Mouse (Mus musculus): ENCODE measurements at regions not wholly inside any gene's neighbourhood (a gene's known extent, or its start where the extent isn't known, plus 50 kb on each side); places are given as distances from the start of the nearest gene placed in this dataset.

DNA sequence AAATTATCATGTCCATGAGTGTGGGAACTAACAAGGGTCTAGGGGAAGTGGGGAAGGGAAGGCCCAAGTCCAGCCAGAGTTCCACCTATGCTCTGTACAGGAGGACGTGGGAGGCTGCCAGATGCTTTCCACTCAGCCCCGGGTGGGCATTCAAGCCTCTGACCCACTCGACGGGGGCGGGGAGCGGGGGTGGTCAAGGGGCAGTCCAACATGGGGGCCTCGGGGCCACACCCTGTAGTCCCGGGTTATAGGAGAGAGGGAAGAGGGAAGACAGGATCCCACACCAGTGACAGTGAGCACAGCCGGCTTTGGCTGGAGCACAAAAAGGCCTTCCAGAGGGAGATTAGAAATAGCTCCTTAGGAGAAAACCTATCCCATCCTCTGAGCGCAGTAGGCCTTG is 283.1 kb upstream of the Ddi1 start:
- no peak for DNase-seq (ENCODE audit: low spot score in 2 of 2)

DNA sequence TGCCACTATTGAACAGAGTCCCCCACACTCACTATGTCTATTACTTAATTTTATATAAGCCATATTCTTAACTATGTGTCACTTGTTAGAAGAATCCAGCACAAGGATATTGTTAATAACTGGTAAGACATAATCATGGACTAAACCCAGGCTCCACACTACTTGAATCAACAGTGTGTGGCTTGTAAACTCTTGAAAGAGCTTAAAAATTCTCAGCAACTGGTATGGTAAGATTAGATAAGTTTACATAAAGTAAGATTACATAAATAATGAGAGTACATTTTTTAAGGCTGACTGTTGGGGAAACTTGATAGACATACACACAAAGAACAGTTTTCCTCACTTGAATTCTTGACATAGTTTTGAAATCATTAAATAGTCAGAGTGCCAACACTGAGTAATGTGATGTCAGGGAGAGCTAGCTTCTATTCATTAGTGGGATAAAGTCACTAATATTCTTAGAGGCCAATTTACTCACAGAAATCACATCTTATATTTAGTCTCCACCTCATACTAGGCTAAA is 270.6 kb upstream of the Ddi1 start:
- DNase-seq (ENCODE audit: low spot score in 2 of 2), result no peak

DNA sequence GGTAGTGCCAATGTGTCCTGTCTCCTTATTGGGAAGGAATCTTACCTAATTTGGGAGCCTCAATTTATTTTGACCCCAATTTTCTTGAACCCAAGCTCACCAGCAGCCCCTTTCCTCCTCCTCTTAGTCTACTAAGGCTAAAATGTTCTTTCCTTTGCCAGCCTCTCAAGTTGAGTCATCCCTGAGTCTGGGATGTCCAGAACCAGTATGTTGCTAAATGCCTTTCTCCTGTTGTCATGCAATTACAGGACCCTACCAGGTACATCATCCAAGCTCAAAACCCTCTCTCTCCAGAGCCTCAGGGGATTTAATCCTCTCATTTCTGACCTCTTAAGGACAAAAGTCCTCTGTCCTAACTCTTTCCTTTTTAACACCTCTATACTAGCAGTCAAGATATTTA is 259.2 kb upstream of the Ddi1 start:
- DNase-seq (ENCODE audit: low spot score in 2 of 2), result no peak

DNA sequence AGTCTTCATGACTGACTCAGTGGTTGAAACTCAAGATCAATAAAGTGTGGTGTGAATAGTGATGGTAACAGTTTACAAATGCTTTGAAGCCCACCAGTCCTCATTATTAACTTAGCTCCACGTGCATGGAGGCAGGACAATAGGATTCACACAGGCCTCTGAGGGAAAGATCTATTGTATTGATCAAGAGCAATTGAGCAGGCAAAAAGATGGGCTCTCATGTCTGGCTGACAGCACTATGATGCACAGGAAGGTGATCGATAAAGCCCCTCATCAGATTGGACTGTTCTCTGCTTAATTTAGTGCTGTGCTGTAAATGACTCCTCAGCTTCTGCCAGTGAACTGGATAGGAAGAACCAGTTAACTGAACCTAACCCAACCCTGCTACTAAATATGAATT is 247.5 kb upstream of the Ddi1 start:
- DNase-seq (ENCODE audit: low spot score in 2 of 2), result no peak

DNA sequence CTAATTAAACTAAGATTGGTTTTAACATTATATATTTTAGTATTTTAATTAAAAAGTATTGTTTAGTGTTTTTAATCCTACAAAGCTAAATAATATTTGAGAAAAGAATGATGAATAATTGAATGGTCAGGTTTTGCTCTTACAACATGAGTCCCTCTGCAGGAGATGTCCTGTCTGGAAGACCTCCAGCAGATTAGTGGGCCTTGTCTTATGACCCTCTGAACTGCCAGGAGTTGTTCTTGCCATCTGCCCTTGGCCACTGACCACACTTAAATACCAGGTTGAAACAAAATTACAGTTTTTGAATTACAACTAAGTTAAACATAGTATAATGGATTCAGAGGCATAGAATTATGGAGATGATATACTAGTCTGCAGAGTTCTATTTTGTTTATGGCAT is 228.1 kb upstream of the Ddi1 start:
- no peak for DNase-seq (ENCODE audit: low spot score in 2 of 2)

DNA sequence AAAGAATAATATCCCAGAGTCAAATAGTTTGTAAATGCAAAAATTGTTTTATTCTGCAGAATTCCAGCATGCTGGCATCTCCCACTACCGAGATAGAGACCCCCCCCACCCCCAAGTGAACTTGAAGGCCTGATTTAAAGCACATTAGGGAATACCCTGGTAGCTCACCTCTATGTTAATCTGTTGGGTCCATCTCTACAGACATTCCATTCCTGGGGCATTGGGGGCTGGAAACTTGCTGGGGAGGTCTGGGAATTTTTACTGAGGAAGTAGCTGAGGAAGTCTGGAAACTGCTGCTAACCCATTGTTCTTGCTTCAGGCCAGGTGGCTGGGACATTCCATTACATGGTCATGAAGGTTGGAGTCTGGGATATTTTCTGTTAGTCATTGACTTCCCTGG is 210.8 kb upstream of the Ddi1 start:
- no peak for DNase-seq (ENCODE audit: low spot score in 2 of 2)

DNA sequence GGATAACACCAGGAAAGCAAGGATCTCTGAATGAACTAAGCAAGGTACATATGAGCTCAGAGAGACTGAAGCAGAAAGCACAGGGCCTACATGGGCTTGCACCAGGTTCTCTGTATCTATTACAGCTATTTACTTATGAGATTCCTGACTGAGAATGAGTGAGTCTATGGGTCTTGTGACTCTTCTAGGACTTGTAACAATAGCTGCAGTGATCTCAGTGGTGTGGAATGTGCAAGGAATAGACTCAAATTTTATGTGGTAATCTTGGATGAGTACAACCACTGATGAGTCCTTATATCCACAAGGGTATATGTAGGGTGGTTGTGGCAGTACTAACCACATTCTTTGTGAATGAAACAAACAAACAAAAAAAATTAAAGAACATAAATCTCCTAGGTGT is 184.9 kb upstream of the Ddi1 start:
- DNase-seq (ENCODE audit: low spot score in 2 of 2), result no peak

DNA sequence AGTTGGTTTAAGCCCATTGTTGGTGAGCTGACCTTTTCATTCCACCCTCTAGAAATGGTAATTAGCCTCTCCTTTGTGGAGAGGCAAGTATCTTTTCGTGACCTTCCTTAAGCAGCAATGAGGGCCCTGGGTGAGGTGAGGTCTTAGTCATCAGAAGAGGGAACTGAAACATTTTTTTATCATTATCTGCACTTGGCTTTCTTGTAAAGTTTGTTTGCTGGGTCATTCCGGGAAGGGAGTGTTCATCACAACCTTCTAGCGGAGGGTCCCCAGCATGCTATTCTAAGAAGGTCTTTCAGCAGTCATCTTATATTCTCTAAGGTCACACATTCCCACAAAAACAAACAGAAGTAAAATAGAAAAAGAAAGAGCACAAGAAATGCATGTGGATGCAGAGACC is 165.6 kb upstream of the Ddi1 start:
- DNase-seq (ENCODE audit: low spot score in 2 of 2), result no peak

DNA sequence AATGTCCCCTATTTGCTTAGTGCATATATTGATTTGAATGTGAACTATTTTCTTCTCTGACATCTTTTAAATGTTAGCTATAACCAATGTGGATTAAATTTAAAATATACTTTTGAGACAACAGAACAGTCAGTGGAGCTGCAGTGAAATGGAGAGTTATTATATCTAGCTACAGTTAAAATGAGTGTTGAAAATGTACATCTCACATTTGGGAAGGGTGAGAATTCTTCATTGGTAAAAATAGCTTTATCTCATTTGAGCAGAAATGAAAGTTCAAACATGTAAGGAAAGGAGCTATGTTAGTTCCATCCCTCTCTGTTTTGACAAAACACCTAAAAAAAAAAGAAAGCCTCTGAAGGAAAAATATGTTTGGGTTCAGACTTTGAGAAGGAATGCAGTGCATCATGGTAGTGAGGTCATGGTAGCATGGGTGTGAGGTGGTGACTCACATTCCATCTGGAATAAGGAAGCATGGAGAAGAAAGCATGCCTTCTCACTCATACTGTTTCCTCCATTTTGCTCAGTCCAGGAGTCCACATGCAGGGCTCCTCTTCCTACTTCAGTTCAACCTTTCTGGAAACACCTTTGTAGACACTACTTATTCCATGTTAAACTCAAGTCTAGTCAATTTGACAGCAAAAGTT is 164.3 kb upstream of the Ddi1 start:
- peak; percentile 4 to 7 for DNase-seq (ENCODE audit: low spot score in 2 of 2)

DNA sequence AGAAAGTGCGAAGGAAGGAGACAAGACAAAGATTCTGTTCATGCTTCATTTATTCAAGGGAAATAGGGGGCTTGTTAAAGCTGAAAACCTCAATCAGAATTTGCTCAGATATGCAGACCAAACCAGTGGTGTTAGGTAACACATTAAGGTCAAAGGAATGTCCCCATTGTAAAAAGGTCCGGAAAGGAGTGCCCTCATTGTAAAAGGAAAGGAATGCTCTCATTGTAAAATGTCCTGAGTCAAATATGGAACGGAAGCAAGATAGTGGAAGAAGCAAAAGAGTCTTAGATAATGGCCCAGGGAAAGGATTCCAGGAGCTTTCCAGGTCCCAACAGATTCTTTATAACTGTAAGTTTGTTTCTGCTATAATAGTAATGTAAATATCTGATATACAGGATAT is 161.2 kb upstream of the Ddi1 start:
- DNase-seq (ENCODE audit: low spot score in 2 of 2), result no peak

DNA sequence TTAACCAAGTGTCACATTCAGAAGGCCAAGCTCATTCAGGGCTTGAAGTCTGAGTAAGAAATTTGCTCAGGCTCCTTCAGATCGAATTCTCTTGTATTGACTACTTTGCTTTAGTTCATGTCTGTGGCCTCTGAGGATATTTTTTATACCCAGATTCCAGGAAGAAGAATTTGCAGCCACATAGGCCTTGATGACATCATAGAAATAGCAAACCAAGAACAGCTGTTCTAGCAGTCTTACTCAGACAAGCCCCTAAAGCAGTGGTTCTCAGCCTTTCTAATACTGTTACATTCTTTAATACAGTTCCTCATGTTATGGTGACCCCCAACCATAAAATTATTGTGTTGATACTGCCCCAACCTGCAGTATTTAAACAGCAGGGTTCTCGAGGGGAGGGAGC is 160.8 kb upstream of the Ddi1 start:
- no peak for DNase-seq (ENCODE audit: low spot score in 2 of 2)

All from right cerebral cortex, adult 2 months (tissue).